Mouse (Mus musculus) heart, embryonic 10.5 days (tissue): ENCODE measurements around the gene Tmem163. TPM values are rescaled to one million over a fixed set of nuclear protein-coding genes. Genes with fewer than 3 reads are reported as not detected.

Source experiments
- polyA plus RNA-seq: library from polyadenylated mRNA; unstranded; fragments of >200 nt; fragmentation: Nextera tagmentation; extraction: Ambion mirVana; gene quantifications from 2 replicates; pipeline ENCODE4 v1.2.1, GENCODE M21; 2016

Gene Tmem163
- polyA plus RNA-seq, 1 experiment from 2014 or later = 27.6 TPM

Other genes with a start within 250 kb of the Tmem163 start
- 0.58 and 0.68 TPM in 2 replicates for gene Acmsd, start 49.9 kb upstream of the Tmem163 start, polyA plus RNA-seq
- gene Ccnt2, start 94.6 kb upstream of the Tmem163 start, polyA plus RNA-seq = 76.8 and 85.1 TPM in 2 replicates
- 0.04 TPM in 1 of 2 replicates, not detected in the other for gene Map3k19, start 175.5 kb upstream of the Tmem163 start, polyA plus RNA-seq
- 19.2 and 27.1 TPM in 2 replicates for gene Rab3gap1, start 189.2 kb upstream of the Tmem163 start, polyA plus RNA-seq